Mouse (Mus musculus) testis, adult 2 months (tissue): Measurements from ENCODE around the gene Lrwd1.

ENCODE experiments used
- CTCF ChIP-seq: fragments of 200-500 bp; IDR thresholded peaks from 2 replicates; pipeline ENCODE4 v1.5.1; 2012; ENCODE audit warnings: low read depth, mild to moderate bottlenecking, inconsistent platforms, low read length, moderate library complexity; ENCODE audit not compliant: control insufficient read depth, insufficient read depth, insufficient replicate concordance
- POLR2A ChIP-seq: fragments of 200-500 bp; IDR thresholded peaks from 2 replicates; pipeline ENCODE4 v1.6.1; 2012; ENCODE audit warnings: low read depth, mild to moderate bottlenecking, inconsistent platforms, low read length, moderate library complexity; ENCODE audit not compliant: control insufficient read depth

- no peak for TF ChIP-seq POLR2A
- no peak for TF ChIP-seq CTCF
Observed at GRCm38 (mm10) chr5:136146936-136147335, 11.1 kb upstream of the Lrwd1 start.
